Mouse (Mus musculus): ENCODE data around the gene Fam221b.

The Fam221b gene

GRCm38 (mm10) chr4:43657146-43657545 is 11.8 kb downstream of the Fam221b start:
- in situ Hi-C loops (cut with MboI, MseI), result loop anchor here (5.0 to 10.0 kb wide), 2 partner anchors 80 to 232 kb away; partner anchors contain the start of genes Fam166b, Gba2 and Rgp1

- in situ Hi-C loops (cut with MboI, MseI), result loop anchor here (5.0 to 10.0 kb wide), 2 partner anchors 79 to 232 kb away; partner anchors contain the start of genes Fam166b, Gba2 and Rgp1
Observed at GRCm38 (mm10) chr4:43656339-43657109, 12.4 kb downstream of the Fam221b start, which contains the start of gene Hint2. TSS of gene Hint2 (minus strand) at chr4:43656466.

GRCm38 (mm10) chr4:43655656-43656338 is 13.1 kb downstream of the Fam221b start:
- in situ Hi-C loops (cut with MboI, MseI), result loop anchor here (5.0 to 10.0 kb wide), 2 partner anchors 78 to 231 kb away; partner anchors contain the start of genes Fam166b, Gba2 and Rgp1

- in situ Hi-C loops (cut with MboI, MseI), result loop anchor here (10.0 kb wide), 1 partner anchor 229 kb away; the partner anchor contains the start of gene Fam166b
Observed at GRCm38 (mm10) chr4:43653161-43654015, 15.6 kb downstream of the Fam221b start, which contains the start of gene Spag8. TSS of gene Spag8 (minus strand) at chr4:43653594.

GRCm38 (mm10) chr4:43652726-43653125 is 16.2 kb downstream of the Fam221b start:
- in situ Hi-C loops (cut with MboI, MseI), result loop anchor here (10.0 kb wide), 1 partner anchor 228 kb away; the partner anchor contains the start of gene Fam166b

GRCm38 (mm10) chr4:43649783-43650182 is 19.2 kb downstream of the Fam221b start:
- in situ Hi-C loops (cut with MboI, MseI), result loop anchor here (10.0 kb wide), 1 partner anchor 225 kb away; the partner anchor contains the start of gene Fam166b

GRCm38 (mm10) chr4:43640491-43640890 is 28.5 kb downstream of the Fam221b start:
- in situ Hi-C loops (cut with MboI, MseI), result no loop called here

- in situ Hi-C loops (cut with MboI, MseI), result no loop called here
Observed at GRCm38 (mm10) chr4:43640076-43640475, 28.9 kb downstream of the Fam221b start.

- in situ Hi-C loops (cut with MboI, MseI), result loop anchor here (5.0 kb wide), 1 partner anchor 81 kb away; no protein-coding TSS in a partner anchor
Observed at GRCm38 (mm10) chr4:43636751-43637150, 32.2 kb downstream of the Fam221b start.

- in situ Hi-C loops (cut with MboI, MseI), result loop anchor here (5.0 kb wide), 1 partner anchor 83 kb away; no protein-coding TSS in a partner anchor
Observed at GRCm38 (mm10) chr4:43634621-43635374, 34.1 kb downstream of the Fam221b start.

- in situ Hi-C loops (cut with MboI, MseI), result no loop called here
Observed at GRCm38 (mm10) chr4:43633736-43634135, 35.2 kb downstream of the Fam221b start.

- in situ Hi-C loops (cut with MboI, MseI), result no loop called here
Observed at GRCm38 (mm10) chr4:43633296-43633695, 35.6 kb downstream of the Fam221b start.

GRCm38 (mm10) chr4:43631956-43632920 is 36.7 kb downstream of the Fam221b start:
- in situ Hi-C loops (cut with MboI, MseI), result no loop called here

- in situ Hi-C loops (cut with MboI, MseI), result no loop called here
Observed at GRCm38 (mm10) chr4:43631046-43631955, 37.6 kb downstream of the Fam221b start, which contains the start of gene Npr2. TSS of gene Npr2 (plus strand) at chr4:43631935.

- in situ Hi-C loops (cut with MboI, MseI), result no loop called here
Observed at GRCm38 (mm10) chr4:43630671-43631045, 38.3 kb downstream of the Fam221b start.

GRCm38 (mm10) chr4:43630030-43630581 is 38.8 kb downstream of the Fam221b start:
- in situ Hi-C loops (cut with MboI, MseI), result no loop called here

GRCm38 (mm10) chr4:43629106-43629817 is 39.7 kb downstream of the Fam221b start:
- in situ Hi-C loops (cut with MboI, MseI), result no loop called here

Data from regulatory T cell (primary cell).